Mouse (Mus musculus): ENCODE results near the gene Vangl2. TPM values are rescaled to one million over a fixed set of nuclear protein-coding genes. Genes with fewer than 3 reads are reported as not detected.
"Not testable (repeated sequence)": the region's sequence is repeated elsewhere in the genome, so short reads cannot be mapped to it uniquely, and the experiment has no call there.

The Vangl2 gene
- total and polyA plus RNA-seq, 2 experiments from 2014 or later, result 36.5 to 86.6 TPM

- Histone ChIP-seq H3K9me3 (ENCODE audit: low read length) (no peaks in the 10 kb centered on the region), H3K27ac (no peak overlapping the region), H3K27me3 (ENCODE audit: insufficient read depth, low read length) (no peaks in the 10 kb centered on the region), H3K4me3 (ENCODE audit: low read length) (no peak overlapping the region), H3K36me3 (ENCODE audit: insufficient read depth, low read length) (no peaks in the 10 kb centered on the region), H3K4me1 (ENCODE audit: insufficient read depth, low read length) (no peaks in the 10 kb centered on the region), H3K4me2 (ENCODE audit: low read depth, low read length) (no peak overlapping the region), H3K9ac (replicated peaks; ENCODE audit: low read length) (no peak overlapping the region)
- no peak for TF ChIP-seq CTCF (IDR thresholded peaks at IDR 0.05; ENCODE audit: low read depth)
- no peak for ATAC-seq
- DNase-seq (ENCODE audit: low spot score), result no peak
- WGBS, result 92% methylated on average over 14 of the region's 14 CpGs
Measured at GRCm38 (mm10) chr1:171976826-171977539, 51.3 kb downstream of the Vangl2 start.

GRCm38 (mm10) chr1:171975831-171976230 lies 52.4 kb downstream of the Vangl2 start:
- ATAC-seq, result no peak
- no peaks in the 10 kb centered on the region for H3K9me3 ChIP-seq (ENCODE audit: low read length)
- 76% methylated on average over 4 of the region's 4 CpGs for WGBS

GRCm38 (mm10) chr1:171975377-171975776 lies 52.9 kb downstream of the Vangl2 start:
- ATAC-seq (no peak), DNase-seq (ENCODE audit: low spot score) (no peak)
- WGBS, result 85% methylated on average over 9 of the region's 9 CpGs
- no peak overlapping the region for H3K27ac ChIP-seq
- no peaks in the 10 kb centered on the region for H3K27me3 ChIP-seq (ENCODE audit: insufficient read depth, low read length)
- no peak for TF ChIP-seq CTCF (IDR thresholded peaks at IDR 0.05; ENCODE audit: low read depth)
- H3K4me1 ChIP-seq (ENCODE audit: insufficient read depth, low read length), result no peaks in the 10 kb centered on the region
- no peaks in the 10 kb centered on the region for H3K9me3 ChIP-seq (ENCODE audit: low read length)
- no peak overlapping the region for H3K4me2 ChIP-seq (ENCODE audit: low read depth, low read length)
- no peak overlapping the region for H3K9ac ChIP-seq (replicated peaks; ENCODE audit: low read length)
- no peaks in the 10 kb centered on the region for H3K36me3 ChIP-seq (ENCODE audit: insufficient read depth, low read length)
- H3K4me3 ChIP-seq (ENCODE audit: low read length), result no peak overlapping the region

More at GRCm38 (mm10) chr1:171975831-171976230, 52.4 kb downstream of the Vangl2 start:
- Histone ChIP-seq H3K36me3 (ENCODE audit: insufficient read depth, low read length) (no peaks in the 10 kb centered on the region), H3K4me3 (ENCODE audit: low read length) (no peak overlapping the region), H3K4me1 (ENCODE audit: insufficient read depth, low read length) (no peaks in the 10 kb centered on the region), H3K4me2 (ENCODE audit: low read depth, low read length) (no peak overlapping the region), H3K27ac (no peak overlapping the region), H3K27me3 (ENCODE audit: insufficient read depth, low read length) (no peaks in the 10 kb centered on the region), H3K9ac (replicated peaks; ENCODE audit: low read length) (no peak overlapping the region)
- TF ChIP-seq CTCF (IDR thresholded peaks at IDR 0.05; ENCODE audit: low read depth), result no peak
- DNase-seq (ENCODE audit: low spot score), result no peak

GRCm38 (mm10) chr1:171974361-171974760 lies 53.9 kb downstream of the Vangl2 start:
- H3K27me3 ChIP-seq (ENCODE audit: insufficient read depth, low read length); ATAC-seq; H3K9ac ChIP-seq (replicated peaks; ENCODE audit: low read length); H3K4me1 ChIP-seq (ENCODE audit: insufficient read depth, low read length); H3K36me3 ChIP-seq (ENCODE audit: insufficient read depth, low read length); H3K4me3 ChIP-seq (ENCODE audit: low read length); H3K27ac ChIP-seq; H3K4me2 ChIP-seq (ENCODE audit: low read depth, low read length); DNase-seq (ENCODE audit: low spot score); H3K9me3 ChIP-seq (ENCODE audit: low read length): not testable (repeated sequence)
- WGBS, result 98% methylated on average over 2 of the region's 2 CpGs

GRCm38 (mm10) chr1:171970854-171971586 lies 57.2 kb downstream of the Vangl2 start:
- WGBS, result 19% methylated on average over 10 of the region's 10 CpGs
- Histone ChIP-seq H3K4me2 (ENCODE audit: low read depth, low read length) (no peak overlapping the region), H3K27ac (no peak overlapping the region), H3K27me3 (ENCODE audit: insufficient read depth, low read length) (no peaks in the 10 kb centered on the region), H3K4me1 (ENCODE audit: insufficient read depth, low read length) (no peaks in the 10 kb centered on the region), H3K4me3 (ENCODE audit: low read length) (no peak overlapping the region), H3K9ac (replicated peaks; ENCODE audit: low read length) (no peak overlapping the region), H3K36me3 (ENCODE audit: insufficient read depth, low read length) (no peaks in the 10 kb centered on the region), H3K9me3 (ENCODE audit: low read length) (no peaks in the 10 kb centered on the region)
- DNase-seq (ENCODE audit: low spot score) (peak; percentile 5), ATAC-seq (no peak)
- no peak for TF ChIP-seq CTCF (IDR thresholded peaks at IDR 0.05; ENCODE audit: low read depth)

- no peak for TF ChIP-seq CTCF (IDR thresholded peaks at IDR 0.05; ENCODE audit: low read depth)
- H3K36me3 ChIP-seq (ENCODE audit: insufficient read depth, low read length), result no peaks in the 10 kb centered on the region
- H3K9ac ChIP-seq (replicated peaks; ENCODE audit: low read length), result no peak overlapping the region
- DNase-seq (ENCODE audit: low spot score), result no peak
- 91% methylated on average over 6 of the region's 6 CpGs for WGBS
- ATAC-seq, result no peak
- H3K4me1 ChIP-seq (ENCODE audit: insufficient read depth, low read length), result no peaks in the 10 kb centered on the region
- H3K9me3 ChIP-seq (ENCODE audit: low read length), result no peaks in the 10 kb centered on the region
- H3K4me3 ChIP-seq (ENCODE audit: low read length), result no peak overlapping the region
- H3K27me3 ChIP-seq (ENCODE audit: insufficient read depth, low read length), result no peaks in the 10 kb centered on the region
- no peak overlapping the region for H3K27ac ChIP-seq
- H3K4me2 ChIP-seq (ENCODE audit: low read depth, low read length), result no peak overlapping the region
Measured at GRCm38 (mm10) chr1:171969221-171969620, 59.0 kb downstream of the Vangl2 start.
